In the genomic region with DNA sequence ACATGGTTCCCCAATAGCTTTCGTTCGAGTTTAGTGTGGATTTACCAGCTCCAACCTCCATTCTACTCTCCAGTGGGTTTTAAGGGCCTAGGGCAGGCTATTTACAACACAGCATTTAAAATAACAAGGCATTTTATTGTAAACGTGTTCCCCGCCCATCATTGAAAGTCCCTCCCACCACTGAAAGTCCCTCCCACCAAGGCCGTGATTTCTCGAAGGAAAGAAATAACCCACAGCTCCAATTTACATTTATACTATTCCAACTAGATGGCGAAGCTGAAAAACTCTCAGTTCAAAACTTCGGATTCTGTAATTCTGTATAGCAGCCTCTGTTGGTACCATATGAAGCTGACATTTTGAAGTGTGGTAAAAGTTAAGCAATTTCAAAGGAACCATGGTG, we compare ENCODE assay signal across 8 mouse cellular contexts. TPM values are rescaled to one million over a fixed set of nuclear protein-coding genes. Genes with fewer than 3 reads are reported as not detected.
DNase-seq lines count a peak whose midpoint lies in the region; ATAC-seq and TF ChIP-seq lines count a peak whose summit lies in the region.

No protein-coding gene starts in this region.

- no peak for TF ChIP-seq POLR2A in heart, adult 2 months (IDR thresholded peaks at IDR 0.05; ENCODE audit: insufficient read depth, low read depth, low read length)

- peak overlapping the region; percentile 93 for H3K27ac ChIP-seq in heart, adult 2 months
- peak overlapping the region; percentile 95 for H3K27ac ChIP-seq in kidney, embryonic 15.5 days
- H3K27ac ChIP-seq in macrophage, result no peak overlapping the region

- no peak; the same call in 1 of the 2 replicates for ATAC-seq in kidney, embryonic 15.5 days (replicated peaks; ENCODE audit: low FRiP score)

- peak overlapping the region; percentile 77 for H3K4me3 ChIP-seq in heart, adult 2 months
- H3K4me3 ChIP-seq in kidney, embryonic 15.5 days (replicated peaks), result peak overlapping the region; percentile 79
- peak overlapping the region; percentile 42 for H3K4me3 ChIP-seq in macrophage (ENCODE audit: inconsistent target)

- DNase-seq in B cell, adult 2 months, result peak; percentile 50 to 59
- peak; percentile 56 for DNase-seq in adrenal gland, postnatal 10 days
- peak; percentile 34 to 57 for DNase-seq in heart, adult 2 months
- no peak for DNase-seq in frontal cortex, postnatal 10 days (ENCODE audit: low spot score in 2 of 2)
- no peak for DNase-seq in layer of hippocampus, postnatal 14 days (ENCODE audit: low spot score in 2 of 2)
- DNase-seq in spleen, postnatal 4 days (ENCODE audit: low spot score in 2 of 2), result no peak

- H3K9me3 ChIP-seq in kidney, embryonic 15.5 days (replicated peaks), result no peaks in the 10 kb centered on the region

- H3K9ac ChIP-seq in heart, adult 2 months (ENCODE audit: low read depth, low read length), result no peak overlapping the region; the same call in none of the 2 replicates
- peak overlapping the region; percentile 90 for H3K9ac ChIP-seq in kidney, embryonic 15.5 days

- no peak for TF ChIP-seq CTCF in heart, adult 2 months (IDR thresholded peaks at IDR 0.05)

- no peaks in the 10 kb centered on the region for H3K27me3 ChIP-seq in heart, adult 2 months (ENCODE audit: control insufficient read depth, insufficient read depth, low read length)
- no peaks in the 10 kb centered on the region for H3K27me3 ChIP-seq in kidney, embryonic 15.5 days

- peaks cover 12% of the 10 kb centered on the region for H3K79me2 ChIP-seq in heart, adult 2 months (replicated peaks; ENCODE audit: control insufficient read depth, insufficient read depth, low read length)
- peaks cover 55% of the 10 kb centered on the region for H3K79me2 ChIP-seq in macrophage (ENCODE audit: inconsistent target)

- WGBS in heart, adult 2 months, result under 1% methylated on average over 8 of the region's 8 CpGs
- under 1% methylated on average over 8 of the region's 8 CpGs for WGBS in kidney, embryonic 15.5 days
- WGBS in macrophage (ENCODE audit: missing documents), result 11% methylated on average over 8 of the region's 8 CpGs

- TF ChIP-seq EP300 in heart, adult 2 months (IDR thresholded peaks at IDR 0.05; ENCODE audit: insufficient read depth, low read depth, low read length), result no peak

- peaks cover 12% of the 10 kb centered on the region for H3K36me3 ChIP-seq in heart, adult 2 months (ENCODE audit: control insufficient read depth, insufficient read depth, low read length)
- H3K36me3 ChIP-seq in kidney, embryonic 15.5 days, result no peaks in the 10 kb centered on the region
- H3K36me3 ChIP-seq in macrophage (ENCODE audit: inconsistent target), result no peaks in the 10 kb centered on the region

- H3K4me2 ChIP-seq in kidney, embryonic 15.5 days, result peak overlapping the region; percentile 92

- intact Hi-C loops in heart, adult 2 months (cut with DNase I), result loop anchor here (2.0 kb wide), 1 partner anchor 14 kb away; no protein-coding TSS in a partner anchor

- peaks cover 22% of the 10 kb centered on the region for H3K4me1 ChIP-seq in heart, adult 2 months (ENCODE audit: control insufficient read depth, insufficient read depth, low read length)
- peaks cover 46% of the 10 kb centered on the region for H3K4me1 ChIP-seq in kidney, embryonic 15.5 days

RNA-seq across cellular contexts. Expression of gene Gm49361, which starts 1.4 kb away (rescaled TPM):
- 1 to 10 TPM in 1 of 2 experiments, under 1 TPM in 1; 0.94 to 3.9 TPM for total RNA-seq in adrenal gland, postnatal 10 days (2021)
- total RNA-seq in heart, adult 2 months (2021), result 1 to 10 TPM; 1.9 to 2.2 TPM
- polyA plus RNA-seq in heart, adult 2 months (2012; rRNA removed), result not detected in 2 replicates
- polyA plus RNA-seq in kidney, embryonic 15.5 days (2015; fragmentation: Nextera tagmentation; extraction: Ambion mirVana), result not detected in 2 replicates
- not detected for total RNA-seq in macrophage (2018; cell fraction: chromatin; rRNA removed)
- total RNA-seq in macrophage (2018; cell fraction: cytosol; rRNA removed), result not detected
- total RNA-seq in macrophage (2018; cell fraction: nucleus; rRNA removed), result not detected
- polyA plus RNA-seq in macrophage (2018), result not detected in 3 replicates
- total RNA-seq in layer of hippocampus, postnatal 14 days (2021), result not detected

RNA-seq across cellular contexts. Expression of gene Lats2, which starts 13.6 kb away (rescaled TPM):
- total RNA-seq in adrenal gland, postnatal 10 days (2021), result 10 to 100 TPM; 33.6 to 34.4 TPM
- 10 to 100 TPM; 30.1 to 31.2 TPM for total RNA-seq in heart, adult 2 months (2021)
- 18.6 and 22.8 TPM in 2 replicates for polyA plus RNA-seq in heart, adult 2 months (2012; rRNA removed)
- 23.5 and 24.5 TPM in 2 replicates for polyA plus RNA-seq in kidney, embryonic 15.5 days (2015; fragmentation: Nextera tagmentation; extraction: Ambion mirVana)
- total RNA-seq in macrophage (2018; cell fraction: chromatin; rRNA removed), result 10 to 100 TPM in 23 of 26 experiments, 1 to 10 TPM in 3; 7.6 to 30.4 (median 17.4) TPM
- total RNA-seq in macrophage (2018; cell fraction: cytosol; rRNA removed), result 10 to 100 TPM; 12.0 to 26.7 (median 17.9) TPM
- 10 to 100 TPM; 13.3 to 32.2 (median 20.6) TPM for total RNA-seq in macrophage (2018; cell fraction: nucleus; rRNA removed)
- 11.3 to 15.3 TPM (median 12.1 TPM) in 3 replicates for polyA plus RNA-seq in macrophage (2018)
- 10 to 100 TPM; 32.7 to 34.8 TPM for total RNA-seq in layer of hippocampus, postnatal 14 days (2021)

RNA-seq across cellular contexts. Expression of gene Sap18, which starts 53.4 kb away (rescaled TPM):
- 10 to 100 TPM; 55.4 to 75.9 TPM for total RNA-seq in adrenal gland, postnatal 10 days (2021)
- 10 to 100 TPM; 74.8 to 80.2 TPM for total RNA-seq in heart, adult 2 months (2021)
- polyA plus RNA-seq in heart, adult 2 months (2012; rRNA removed), result 4.0 and 5.6 TPM in 2 replicates
- polyA plus RNA-seq in kidney, embryonic 15.5 days (2015; fragmentation: Nextera tagmentation; extraction: Ambion mirVana), result 25.0 and 28.5 TPM in 2 replicates
- total RNA-seq in macrophage (2018; cell fraction: chromatin; rRNA removed), result 10 to 100 TPM in 25 of 26 experiments, 1 to 10 TPM in 1; 8.1 to 54.9 (median 28.0) TPM
- total RNA-seq in macrophage (2018; cell fraction: cytosol; rRNA removed), result 10 to 100 TPM; 32.9 to 80.1 (median 47.9) TPM
- total RNA-seq in macrophage (2018; cell fraction: nucleus; rRNA removed), result 10 to 100 TPM; 12.8 to 45.1 (median 24.0) TPM
- 52.1 to 90.3 TPM (median 73.7 TPM) in 3 replicates for polyA plus RNA-seq in macrophage (2018)
- 10 to 100 TPM; 37.0 to 64.9 TPM for total RNA-seq in layer of hippocampus, postnatal 14 days (2021)

Comparison
In these comparisons a context has a peak if more than half of its experiments do, and no peak if none do; other contexts are left out.
1. DNase-seq: peak in B cell, adult 2 months (2 of 2), adrenal gland, postnatal 10 days (single experiment) and heart, adult 2 months (2 of 2); none in frontal cortex, postnatal 10 days (0 of 2), layer of hippocampus, postnatal 14 days (0 of 2) and spleen, postnatal 4 days (0 of 2).
2. Peak in every context shown above with its lines, with median percentiles within 50 percentile points of each other: H3K4me3 ChIP-seq.